Mouse (Mus musculus): ENCODE data around the gene Arid1b. TPM values are rescaled to one million over a fixed set of nuclear protein-coding genes. Genes with fewer than 3 reads are reported as not detected.

Arid1b gene
- polyA plus RNA-seq, 1 experiment: 9.0 TPM

GRCm38 (mm10) chr17:5371521-5371920, 377.4 kb downstream of the Arid1b start:
- 73% methylated on average over 7 of the region's 7 CpGs for WGBS
- DNase-seq (ENCODE audit: low read depth, low spot score): no peak

DNA sequence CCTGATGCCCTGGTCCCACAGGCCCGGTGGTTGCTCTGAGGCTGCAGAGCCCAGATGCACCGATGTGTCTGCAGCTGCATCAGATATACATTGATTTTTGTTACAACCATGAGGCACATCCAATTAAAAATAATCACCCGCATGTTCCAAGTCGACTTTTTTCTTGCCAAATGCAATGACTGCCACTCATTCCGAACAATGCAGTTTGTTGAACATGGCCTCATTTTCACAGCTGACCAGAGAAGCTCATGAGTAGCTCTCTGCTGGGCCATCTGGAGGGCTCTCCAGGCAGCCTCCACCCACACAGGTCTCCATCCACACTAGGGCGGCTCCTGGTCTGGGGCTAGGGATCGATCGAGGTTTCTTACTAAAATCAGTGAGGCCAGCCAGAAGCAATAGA, 378.8 kb downstream of the Arid1b start:
- no peak for DNase-seq (ENCODE audit: low read depth, low spot score)
- WGBS: 89% methylated on average over 8 of the region's 8 CpGs

- DNase-seq (ENCODE audit: low read depth, low spot score): no peak
- WGBS: 44% methylated on average over 11 of the region's 11 CpGs
Observed at GRCm38 (mm10) chr17:5377151-5377929, 383.2 kb downstream of the Arid1b start.

- DNase-seq (ENCODE audit: low read depth, low spot score): no peak
Observed at GRCm38 (mm10) chr17:5377930-5378310, 383.8 kb downstream of the Arid1b start.

DNA sequence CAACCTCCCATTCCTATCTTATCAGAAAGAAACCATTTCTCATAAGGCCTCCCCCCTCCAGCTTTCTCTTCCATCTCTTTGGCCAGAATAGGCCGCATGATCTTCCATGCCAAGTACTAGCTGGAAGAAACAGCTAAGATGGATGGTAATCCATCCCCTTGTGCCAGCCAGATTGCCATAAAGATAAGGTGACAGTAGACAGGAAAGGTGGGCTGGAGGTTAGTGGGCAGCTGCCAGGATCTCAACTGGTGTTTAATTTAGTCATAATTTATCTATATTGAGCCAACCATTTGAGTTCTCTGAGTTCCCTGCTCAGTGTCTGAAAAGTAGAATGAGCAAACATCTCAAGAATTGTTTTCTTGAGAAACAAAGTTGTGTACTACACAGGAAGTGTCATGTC, 391.6 kb downstream of the Arid1b start:
- DNase-seq (ENCODE audit: low read depth, low spot score): no peak

More at GRCm38 (mm10) chr17:5377930-5378310, 383.8 kb downstream of the Arid1b start:
- 17% methylated on average over 7 of the region's 7 CpGs for WGBS

GRCm38 (mm10) chr17:5386885-5387545, 392.9 kb downstream of the Arid1b start:
- WGBS: 57% methylated on average over 12 of the region's 12 CpGs
- no peak for DNase-seq (ENCODE audit: low read depth, low spot score)

More for the DNA sequence above, 391.6 kb downstream of the Arid1b start:
- WGBS: 91% methylated on average over 1 of the region's 1 CpGs

DNA sequence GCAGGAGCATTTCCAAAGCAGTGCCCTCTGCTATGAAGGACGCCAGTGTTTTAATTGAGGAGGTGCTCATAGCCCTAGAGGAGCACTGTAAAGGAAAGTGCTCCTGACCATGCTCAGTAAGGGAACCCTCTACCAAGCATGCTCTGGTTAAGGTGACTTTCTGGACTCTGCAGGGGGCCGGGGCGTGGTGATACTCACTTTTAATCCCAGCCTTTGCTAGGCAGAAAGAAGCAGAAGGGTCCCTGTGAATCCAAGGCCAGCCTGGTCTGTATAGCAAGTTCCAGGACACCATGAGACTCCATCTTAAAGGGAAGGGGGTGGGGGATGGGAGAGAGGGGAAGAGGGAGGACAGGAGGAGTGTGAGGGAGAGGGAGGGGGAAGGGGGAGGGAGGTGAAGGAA, 394.2 kb downstream of the Arid1b start:
- no peak for DNase-seq (ENCODE audit: low read depth, low spot score)
- 90% methylated on average over 3 of the region's 3 CpGs for WGBS

GRCm38 (mm10) chr17:5390682-5391081, 396.6 kb downstream of the Arid1b start:
- WGBS: 72% methylated on average over 10 of the region's 10 CpGs
- no peak for DNase-seq (ENCODE audit: low read depth, low spot score)

DNA sequence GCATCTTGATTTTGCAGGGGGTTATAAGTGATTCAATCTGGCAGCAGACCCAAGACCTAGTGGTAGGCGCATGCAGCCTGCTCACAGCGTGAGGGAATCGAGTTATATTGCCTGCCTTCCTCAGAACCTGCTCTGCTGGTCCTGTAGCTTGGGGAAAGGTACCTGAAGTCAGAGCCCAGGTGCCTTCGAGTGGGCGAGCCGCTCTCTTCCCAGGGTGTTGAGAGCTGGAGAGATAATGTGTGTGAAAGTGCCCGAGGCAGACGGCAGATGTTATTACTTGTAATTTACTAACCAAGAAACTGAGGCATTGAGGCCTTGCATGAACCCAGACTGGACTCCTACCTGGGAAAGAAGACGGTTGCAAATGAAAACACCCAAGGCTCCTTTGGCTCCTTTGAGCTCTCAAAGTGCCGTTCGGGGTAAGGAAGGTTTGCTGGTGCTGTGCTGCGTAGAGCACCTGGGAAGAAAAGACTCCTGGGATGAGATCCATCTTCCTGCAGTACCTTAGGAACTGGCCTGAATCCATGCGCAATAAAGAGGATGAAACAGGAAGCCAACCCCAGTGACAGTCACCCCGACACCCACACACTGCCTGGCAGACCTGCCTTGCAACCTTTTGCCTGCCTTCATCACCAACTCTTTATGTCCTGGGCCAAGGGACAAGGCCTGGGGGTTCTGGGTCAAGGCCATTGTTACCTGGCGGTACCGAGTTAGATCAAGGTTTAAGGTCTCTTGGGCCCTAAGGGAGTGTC, 401.5 kb downstream of the Arid1b start:
- WGBS: 68% methylated on average over 16 of the region's 16 CpGs
- no peak for DNase-seq (ENCODE audit: low read depth, low spot score)

DNA sequence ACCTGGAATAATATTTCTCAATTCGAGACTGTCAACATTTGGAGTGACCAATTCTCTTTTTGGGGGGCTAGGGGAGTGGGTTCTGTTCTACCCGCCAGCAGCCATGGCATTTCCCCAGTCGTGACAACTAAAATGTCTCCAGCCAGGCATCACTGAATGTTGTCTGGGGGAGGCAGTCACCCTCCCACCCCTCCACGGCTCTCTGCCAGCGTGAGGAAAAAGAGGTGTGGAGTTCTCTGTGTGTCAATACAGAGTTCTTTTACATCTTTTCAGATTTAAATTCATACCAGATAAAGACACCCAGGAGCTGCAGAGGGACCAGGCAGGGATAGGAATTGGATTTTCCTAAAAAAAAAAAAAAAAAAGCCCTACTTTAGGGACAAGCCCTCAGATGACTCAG, 402.1 kb downstream of the Arid1b start:
- DNase-seq (ENCODE audit: low read depth, low spot score): no peak
- 88% methylated on average over 5 of the region's 5 CpGs for WGBS
